Mouse (Mus musculus) liver, embryonic 16.5 days (tissue): ENCODE data around the gene Marveld2. TPM values are rescaled to one million over a fixed set of nuclear protein-coding genes. Genes with fewer than 3 reads are reported as not detected.

Experiments
- ATAC-seq: fragments of 200-750 bp; cut with Nextera tagmentation; 2 replicates; pipeline ENCODE4 v1.8.0; 2017; ENCODE audit warnings: low read depth, mild to moderate bottlenecking, moderate number of reproducible peaks, moderate library complexity
- H3K27ac ChIP-seq: fragments of 300-500 bp; sonication (generic); 2 replicates; pipeline ENCODE4 v1.5.1; 2014; ENCODE audit warnings: mild to moderate bottlenecking, low read length
- H3K27me3 ChIP-seq: fragments of 300-500 bp; sonication (generic); 2 replicates; pipeline ENCODE4 v1.6.1; 2014; ENCODE audit warnings: low read depth, low read length, mixed read lengths; ENCODE audit not compliant: control insufficient read depth, insufficient read depth
- H3K36me3 ChIP-seq: fragments of 300-500 bp; sonication (generic); 2 replicates; pipeline ENCODE4 v1.6.1; 2014; ENCODE audit warnings: mild to moderate bottlenecking; ENCODE audit not compliant: control insufficient read depth, insufficient read depth
- H3K4me1 ChIP-seq: fragments of 300-500 bp; sonication (generic); 2 replicates; pipeline ENCODE4 v1.6.1; 2014; ENCODE audit warnings: low read depth, low read length, mixed read lengths; ENCODE audit not compliant: control insufficient read depth
- H3K4me2 ChIP-seq: fragments of 300-500 bp; sonication (generic); 2 replicates; pipeline ENCODE4 v1.6.1; 2014; ENCODE audit warnings: low read depth, low read length, mixed read lengths
- H3K4me3 ChIP-seq: fragments of 300-500 bp; sonication (generic); 2 replicates; pipeline ENCODE4 v1.5.1; 2014; ENCODE audit warnings: low read depth, mild to moderate bottlenecking, low read length
- H3K9ac ChIP-seq: fragments of 300-500 bp; sonication (generic); 2 replicates; pipeline ENCODE4 v1.6.1; 2014; ENCODE audit warnings: low read depth, low read length
- H3K9me3 ChIP-seq: fragments of 300-500 bp; sonication (generic); replicated peaks from 2 replicates; pipeline ENCODE4 v1.6.1; 2016; ENCODE audit warnings: low read length; ENCODE audit not compliant: control insufficient read depth
- WGBS: fragments of 180-500 bp; shearing (Covaris S2); extraction: QIAGEN DNeasy Blood & Tissue Kit; methylation state at CpG from one replicate; pipeline ENCODE4 v1.1.7; 2014; ENCODE audit not compliant: insufficient replicate concordance; 5-methylcytosine and 5-hydroxymethylcytosine counted together
- polyA plus RNA-seq: library from polyadenylated mRNA; unstranded; fragments of >200 nt; fragmentation: Nextera tagmentation; extraction: Ambion mirVana; gene quantifications from 2 replicates; pipeline ENCODE4 v1.2.1, GENCODE M21; 2015

Gene Marveld2
- polyA plus RNA-seq, 1 experiment from 2014 or later, result 9.6 TPM

GRCm38 (mm10) chr13:100634106-100634691 is 17.4 kb upstream of the Marveld2 start:
- Histone ChIP-seq H3K4me3 (no peak overlapping the region), H3K36me3 (peaks cover 30% of the 10 kb centered on the region), H3K27ac (no peak overlapping the region), H3K9ac (no peak overlapping the region), H3K9me3 (no peaks in the 10 kb centered on the region), H3K4me2 (no peak overlapping the region), H3K4me1 (no peaks in the 10 kb centered on the region), H3K27me3 (no peaks in the 10 kb centered on the region)
- WGBS, result 50% methylated on average over 3 of the region's 3 CpGs
- ATAC-seq, result no peak

GRCm38 (mm10) chr13:100622241-100622640 is 5.5 kb upstream of the Marveld2 start:
- Histone ChIP-seq H3K4me3 (no peak overlapping the region), H3K9me3 (no peaks in the 10 kb centered on the region), H3K4me1 (no peaks in the 10 kb centered on the region), H3K36me3 (peaks cover 42% of the 10 kb centered on the region), H3K4me2 (no peak overlapping the region), H3K27me3 (no peaks in the 10 kb centered on the region), H3K27ac (no peak overlapping the region), H3K9ac (no peak overlapping the region)
- ATAC-seq, result no peak
- 75% methylated on average over 4 of the region's 4 CpGs for WGBS

- 85% methylated on average over 13 of the region's 13 CpGs for WGBS
- Histone ChIP-seq H3K27me3 (peaks cover 5% of the 10 kb centered on the region), H3K4me3 (no peak overlapping the region), H3K27ac (no peak overlapping the region), H3K9ac (no peak overlapping the region), H3K4me1 (peaks cover 5% of the 10 kb centered on the region), H3K36me3 (peaks cover 26% of the 10 kb centered on the region), H3K9me3 (no peaks in the 10 kb centered on the region), H3K4me2 (no peak overlapping the region)
- no peak for ATAC-seq
These were observed 812 bp upstream of the Marveld2 start for GRCm38 (mm10) chr13:100617583-100617982.

- peaks cover 6% of the 10 kb centered on the region for H3K36me3 ChIP-seq
- H3K9me3 ChIP-seq, result no peaks in the 10 kb centered on the region
- peaks cover 5% of the 10 kb centered on the region for H3K27me3 ChIP-seq
- H3K9ac ChIP-seq, result no peak overlapping the region
- H3K4me3 ChIP-seq, result no peak overlapping the region
- H3K4me2 ChIP-seq, result no peak overlapping the region
- ATAC-seq, result no peak
- 46% methylated on average over 2 of the region's 2 CpGs for WGBS
- no peak overlapping the region for H3K27ac ChIP-seq
- peaks cover 5% of the 10 kb centered on the region for H3K4me1 ChIP-seq
These were observed 3.9 kb downstream of the Marveld2 start for GRCm38 (mm10) chr13:100612903-100613302.

GRCm38 (mm10) chr13:100612251-100612650 is 4.5 kb downstream of the Marveld2 start:
- Histone ChIP-seq H3K9ac (no peak overlapping the region), H3K36me3 (peaks cover under 1% of the 10 kb centered on the region; the same call in 1 of the 2 replicates), H3K4me3 (no peak overlapping the region), H3K9me3 (no peaks in the 10 kb centered on the region), H3K4me1 (peaks cover 5% of the 10 kb centered on the region), H3K27ac (no peak overlapping the region), H3K27me3 (peaks cover 5% of the 10 kb centered on the region), H3K4me2 (no peak overlapping the region)
- no peak for ATAC-seq
- WGBS, result 84% methylated on average over 10 of the region's 10 CpGs

- no peak for ATAC-seq
- WGBS, result 80% methylated on average over 13 of the region's 13 CpGs
- Histone ChIP-seq H3K4me2 (no peak overlapping the region), H3K9ac (no peak overlapping the region), H3K27me3 (peaks cover 2% of the 10 kb centered on the region), H3K27ac (no peak overlapping the region), H3K9me3 (no peaks in the 10 kb centered on the region), H3K4me3 (no peak overlapping the region), H3K4me1 (peaks cover under 1% of the 10 kb centered on the region; the same call in 1 of the 2 replicates), H3K36me3 (no peaks in the 10 kb centered on the region)
These were observed 5.5 kb downstream of the Marveld2 start for GRCm38 (mm10) chr13:100611266-100611665.

GRCm38 (mm10) chr13:100607756-100608155 is 9.0 kb downstream of the Marveld2 start:
- no peaks in the 10 kb centered on the region; the same call in none of the 2 replicates for H3K4me1 ChIP-seq
- no peak overlapping the region for H3K4me3 ChIP-seq
- ATAC-seq, result no peak

GRCm38 (mm10) chr13:100605845-100606244 is 10.9 kb downstream of the Marveld2 start:
- H3K9me3 ChIP-seq, result no peaks in the 10 kb centered on the region
- no peak overlapping the region for H3K4me2 ChIP-seq
- H3K4me3 ChIP-seq, result no peak overlapping the region
- no peak for ATAC-seq
- no peaks in the 10 kb centered on the region for H3K36me3 ChIP-seq
- H3K27me3 ChIP-seq, result no peaks in the 10 kb centered on the region
- no peak overlapping the region for H3K9ac ChIP-seq
- peaks cover 7% of the 10 kb centered on the region for H3K4me1 ChIP-seq
- WGBS, result 44% methylated on average over 1 of the region's 1 CpGs
- no peak overlapping the region for H3K27ac ChIP-seq

More at GRCm38 (mm10) chr13:100607756-100608155, 9.0 kb downstream of the Marveld2 start:
- Histone ChIP-seq H3K27me3 (no peaks in the 10 kb centered on the region), H3K27ac (no peak overlapping the region), H3K9me3 (no peaks in the 10 kb centered on the region), H3K4me2 (no peak overlapping the region), H3K36me3 (no peaks in the 10 kb centered on the region), H3K9ac (no peak overlapping the region)
- 69% methylated on average over 8 of the region's 8 CpGs for WGBS

GRCm38 (mm10) chr13:100603738-100604095 is 13.1 kb downstream of the Marveld2 start:
- peaks cover 7% of the 10 kb centered on the region for H3K4me1 ChIP-seq
- H3K9ac ChIP-seq, result no peak overlapping the region
- H3K27ac ChIP-seq, result 0 out of 2 replicates have a peak overlapping the region, but pooled peaks have one; percentile 81
- no peaks in the 10 kb centered on the region for H3K9me3 ChIP-seq
- no peaks in the 10 kb centered on the region for H3K27me3 ChIP-seq
- no peak overlapping the region for H3K4me3 ChIP-seq
- no peaks in the 10 kb centered on the region for H3K36me3 ChIP-seq
- H3K4me2 ChIP-seq, result no peak overlapping the region
- ATAC-seq, result no peak
- WGBS, result 69% methylated on average over 11 of the region's 11 CpGs
